Mouse (Mus musculus): Measurements from ENCODE around the gene Rab11b. TPM values are rescaled to one million over a fixed set of nuclear protein-coding genes. Genes with fewer than 3 reads are reported as not detected.

Gene Rab11b
- polyA plus RNA-seq, 1 experiment from 2014 or later = 295 TPM

DNA sequence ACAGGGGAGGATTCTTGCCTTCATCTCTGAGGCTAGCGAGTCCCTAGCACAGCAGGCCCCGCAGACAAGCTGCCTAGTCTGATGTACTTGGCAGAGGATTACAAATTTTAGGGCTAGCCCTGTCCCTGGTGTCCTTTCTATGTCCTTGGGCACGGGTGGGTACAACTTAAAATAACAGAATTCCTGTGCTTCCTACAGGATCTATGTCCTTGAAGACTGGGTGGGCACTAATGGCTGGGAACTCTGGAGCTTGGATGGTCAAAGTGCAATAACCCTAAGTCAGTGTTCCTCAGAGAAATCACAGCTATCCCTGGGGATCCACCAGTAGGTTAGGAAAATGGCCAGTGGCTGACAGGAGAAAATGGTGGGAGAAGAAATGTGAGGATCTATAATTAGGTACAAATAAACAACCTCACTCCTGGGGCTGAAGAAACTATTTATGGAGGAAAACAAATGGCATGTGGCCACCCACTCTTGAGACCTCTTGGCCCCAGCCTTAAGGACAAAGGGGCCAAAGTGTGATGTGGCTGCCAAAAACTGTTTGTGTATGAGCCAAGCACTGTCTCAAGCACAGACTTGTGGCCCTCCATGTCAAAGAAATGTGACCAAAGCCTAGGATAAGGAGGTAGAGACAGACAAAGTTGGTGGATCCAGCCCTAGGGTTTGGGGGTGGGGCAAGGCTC lies 4.1 kb downstream of the Rab11b start:
- Histone ChIP-seq H3K27ac (ENCODE audit: low read depth, low read length) (no peak overlapping the region), H3K4me1 (ENCODE audit: control insufficient read depth, insufficient read depth, low read length) (peaks cover 6% of the 10 kb centered on the region), H3K9ac (ENCODE audit: low read length) (no peak overlapping the region), H3K27me3 (ENCODE audit: control insufficient read depth, insufficient read depth, low read length) (no peaks in the 10 kb centered on the region), H3K9me3 (ENCODE audit: control insufficient read depth, low read length) (no peaks in the 10 kb centered on the region), H3K36me3 (ENCODE audit: control insufficient read depth, insufficient read depth, low read length) (no peaks in the 10 kb centered on the region), H3K4me3 (ENCODE audit: low read depth, low read length) (no peak overlapping the region), H3K4me2 (ENCODE audit: low read depth) (no peak overlapping the region)
- DNase-seq (ENCODE audit: low spot score) (no peak), ATAC-seq (ENCODE audit: insufficient read depth, low FRiP score, low TSS enrichment) (no peak)
- 89% methylated on average over 3 of the region's 3 CpGs for WGBS

DNA sequence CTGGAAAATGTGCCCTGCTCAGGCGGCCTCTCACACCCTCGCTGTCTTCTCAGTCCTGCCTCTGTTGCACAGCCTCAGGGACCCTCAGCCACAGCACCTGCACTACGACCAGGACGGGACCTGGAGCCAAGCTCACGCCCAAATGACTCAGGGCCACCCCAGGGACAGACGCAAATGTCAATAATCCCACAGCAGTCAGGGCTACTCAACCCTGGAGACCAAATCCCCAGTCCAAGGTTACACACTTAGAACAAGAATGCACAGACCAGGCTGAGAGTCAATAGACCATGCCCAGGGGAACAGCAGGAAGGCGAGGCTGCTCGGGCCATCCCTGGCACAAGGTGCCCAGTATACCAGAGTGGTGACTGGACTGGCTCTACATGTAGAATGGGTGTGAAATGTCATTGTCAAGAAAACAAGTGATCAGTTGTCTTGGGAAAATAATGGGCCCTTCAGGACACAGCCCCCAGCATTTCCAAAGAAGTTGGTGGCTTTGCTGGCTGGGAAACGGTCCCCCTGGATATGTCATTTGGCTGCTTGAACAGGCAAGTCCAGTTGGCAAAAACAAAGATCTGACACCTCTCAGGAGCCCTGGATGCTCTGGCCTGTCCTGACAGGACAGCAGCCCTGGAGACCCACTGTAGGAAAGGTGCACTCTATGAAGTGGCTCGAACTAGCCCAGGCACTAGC lies 4.8 kb downstream of the Rab11b start:
- H3K4me1 ChIP-seq (ENCODE audit: control insufficient read depth, insufficient read depth, low read length) = peaks cover 6% of the 10 kb centered on the region
- H3K27ac ChIP-seq (ENCODE audit: low read depth, low read length) = no peak overlapping the region
- H3K9me3 ChIP-seq (ENCODE audit: control insufficient read depth, low read length) = no peaks in the 10 kb centered on the region
- no peak overlapping the region for H3K4me2 ChIP-seq (ENCODE audit: low read depth)
- ATAC-seq (ENCODE audit: insufficient read depth, low FRiP score, low TSS enrichment) = no peak
- 85% methylated on average over 10 of the region's 10 CpGs for WGBS
- H3K36me3 ChIP-seq (ENCODE audit: control insufficient read depth, insufficient read depth, low read length) = no peaks in the 10 kb centered on the region
- H3K4me3 ChIP-seq (ENCODE audit: low read depth, low read length) = no peak overlapping the region
- no peak overlapping the region for H3K9ac ChIP-seq (ENCODE audit: low read length)
- H3K27me3 ChIP-seq (ENCODE audit: control insufficient read depth, insufficient read depth, low read length) = no peaks in the 10 kb centered on the region
- no peak for DNase-seq (ENCODE audit: low spot score)

DNA sequence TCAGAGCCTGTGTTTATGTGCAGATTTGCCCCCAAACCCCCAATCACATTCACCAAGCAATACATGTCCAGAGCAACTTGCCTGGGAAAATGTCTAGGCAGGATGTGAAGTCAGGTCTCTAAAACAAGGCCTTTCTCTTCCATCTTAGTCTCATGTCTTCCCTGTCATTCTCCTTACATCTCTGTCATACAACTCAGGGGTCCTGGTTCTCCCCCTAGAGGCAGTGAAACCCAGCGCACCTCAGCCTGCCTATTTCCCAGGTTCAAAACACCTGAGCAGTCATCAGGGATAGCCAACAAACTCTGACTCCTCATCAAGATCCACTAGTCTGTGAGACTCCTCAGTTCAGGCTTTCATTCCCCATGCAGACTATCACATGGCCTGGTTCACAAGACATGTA lies 5.7 kb downstream of the Rab11b start:
- H3K4me1 ChIP-seq (ENCODE audit: control insufficient read depth, insufficient read depth, low read length) = peaks cover 6% of the 10 kb centered on the region
- no peaks in the 10 kb centered on the region for H3K36me3 ChIP-seq (ENCODE audit: control insufficient read depth, insufficient read depth, low read length)
- no peaks in the 10 kb centered on the region for H3K9me3 ChIP-seq (ENCODE audit: control insufficient read depth, low read length)
- no peaks in the 10 kb centered on the region for H3K27me3 ChIP-seq (ENCODE audit: control insufficient read depth, insufficient read depth, low read length)
- ATAC-seq (ENCODE audit: insufficient read depth, low FRiP score, low TSS enrichment) (no peak), DNase-seq (ENCODE audit: low spot score) (no peak)
- H3K27ac ChIP-seq (ENCODE audit: low read depth, low read length) = no peak overlapping the region
- H3K4me3 ChIP-seq (ENCODE audit: low read depth, low read length) = no peak overlapping the region
- WGBS = 89% methylated on average over 1 of the region's 1 CpGs
- no peak overlapping the region for H3K4me2 ChIP-seq (ENCODE audit: low read depth)
- no peak overlapping the region for H3K9ac ChIP-seq (ENCODE audit: low read length)

DNA sequence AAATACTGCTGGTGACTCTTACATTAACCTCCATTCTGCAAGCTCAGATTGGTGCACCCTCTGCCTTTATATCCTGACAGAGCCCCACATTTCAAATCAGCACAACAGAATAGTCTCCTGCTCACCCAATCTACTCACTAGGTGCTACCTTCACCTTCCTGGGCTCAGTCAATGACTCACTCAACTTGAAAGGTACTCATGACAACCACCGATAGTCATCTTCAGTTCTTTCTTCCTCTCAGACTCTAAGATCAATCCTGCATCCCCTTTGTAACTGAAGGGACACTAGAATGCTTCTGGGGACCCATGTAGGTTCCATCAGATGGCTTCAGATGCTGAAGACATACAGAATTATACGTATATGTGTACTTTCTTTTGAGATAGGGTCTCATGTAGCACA lies 8.0 kb downstream of the Rab11b start:
- H3K27ac ChIP-seq (ENCODE audit: low read depth, low read length) = no peak overlapping the region
- H3K9ac ChIP-seq (ENCODE audit: low read length) = no peak overlapping the region
- H3K27me3 ChIP-seq (ENCODE audit: control insufficient read depth, insufficient read depth, low read length) = no peaks in the 10 kb centered on the region
- no peak overlapping the region for H3K4me3 ChIP-seq (ENCODE audit: low read depth, low read length)
- H3K36me3 ChIP-seq (ENCODE audit: control insufficient read depth, insufficient read depth, low read length) = peaks cover 4% of the 10 kb centered on the region
- DNase-seq (ENCODE audit: low spot score) (no peak), ATAC-seq (ENCODE audit: insufficient read depth, low FRiP score, low TSS enrichment) (no peak)
- no peaks in the 10 kb centered on the region for H3K9me3 ChIP-seq (ENCODE audit: control insufficient read depth, low read length)
- H3K4me2 ChIP-seq (ENCODE audit: low read depth) = no peak overlapping the region
- no peaks in the 10 kb centered on the region for H3K4me1 ChIP-seq (ENCODE audit: control insufficient read depth, insufficient read depth, low read length)
- 97% methylated on average over 2 of the region's 2 CpGs for WGBS

GRCm38 (mm10) chr17:33751181-33751580 lies 9.1 kb downstream of the Rab11b start:
- no peak for ATAC-seq (ENCODE audit: insufficient read depth, low FRiP score, low TSS enrichment)
- Histone ChIP-seq H3K27me3 (ENCODE audit: control insufficient read depth, insufficient read depth, low read length) (no peaks in the 10 kb centered on the region), H3K4me2 (ENCODE audit: low read depth) (no peak overlapping the region), H3K9me3 (ENCODE audit: control insufficient read depth, low read length) (no peaks in the 10 kb centered on the region), H3K9ac (ENCODE audit: low read length) (no peak overlapping the region), H3K4me3 (ENCODE audit: low read depth, low read length) (no peak overlapping the region), H3K27ac (ENCODE audit: low read depth, low read length) (no peak overlapping the region), H3K36me3 (ENCODE audit: control insufficient read depth, insufficient read depth, low read length) (peaks cover 6% of the 10 kb centered on the region), H3K4me1 (ENCODE audit: control insufficient read depth, insufficient read depth, low read length) (no peaks in the 10 kb centered on the region)
- no peak for DNase-seq (ENCODE audit: low spot score)

DNA sequence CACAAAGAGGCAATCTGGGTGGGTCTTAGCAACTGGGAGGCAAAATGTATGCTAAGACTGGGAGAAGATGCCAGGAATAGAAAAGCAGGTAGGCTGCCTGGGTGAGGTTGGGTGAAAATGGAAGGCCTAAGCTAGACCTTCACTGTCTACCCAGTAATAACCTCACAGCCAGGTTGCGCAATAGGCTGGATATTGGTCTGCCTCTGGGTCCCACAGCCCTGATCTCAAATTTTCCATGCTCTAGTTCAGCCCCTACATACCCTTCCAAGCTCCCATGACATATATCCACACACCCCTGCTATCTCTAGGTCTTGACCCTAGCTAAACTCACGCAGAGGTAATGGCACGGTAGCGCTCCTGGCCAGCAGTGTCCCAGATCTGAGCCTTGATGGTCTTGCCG lies 10.9 kb downstream of the Rab11b start:
- no peak overlapping the region for H3K4me3 ChIP-seq (ENCODE audit: low read depth, low read length)
- ATAC-seq (ENCODE audit: insufficient read depth, low FRiP score, low TSS enrichment) = no peak
- no peak overlapping the region; the same call in 1 of the 2 replicates for H3K9ac ChIP-seq (ENCODE audit: low read length)
- no peak overlapping the region for H3K4me2 ChIP-seq (ENCODE audit: low read depth)
- peaks cover 12% of the 10 kb centered on the region for H3K36me3 ChIP-seq (ENCODE audit: control insufficient read depth, insufficient read depth, low read length)
- 93% methylated on average over 5 of the region's 5 CpGs for WGBS
- no peaks in the 10 kb centered on the region for H3K4me1 ChIP-seq (ENCODE audit: control insufficient read depth, insufficient read depth, low read length)
- H3K27ac ChIP-seq (ENCODE audit: low read depth, low read length) = no peak overlapping the region
- DNase-seq (ENCODE audit: low spot score) = no peak
- no peaks in the 10 kb centered on the region for H3K27me3 ChIP-seq (ENCODE audit: control insufficient read depth, insufficient read depth, low read length)
- H3K9me3 ChIP-seq (ENCODE audit: control insufficient read depth, low read length) = no peaks in the 10 kb centered on the region

GRCm38 (mm10) chr17:33746011-33746410 lies 14.3 kb downstream of the Rab11b start:
- Histone ChIP-seq H3K9me3 (ENCODE audit: control insufficient read depth, low read length) (no peaks in the 10 kb centered on the region), H3K27ac (ENCODE audit: low read depth, low read length) (no peak overlapping the region), H3K4me1 (ENCODE audit: control insufficient read depth, insufficient read depth, low read length) (no peaks in the 10 kb centered on the region), H3K4me3 (ENCODE audit: low read depth, low read length) (no peak overlapping the region), H3K36me3 (ENCODE audit: control insufficient read depth, insufficient read depth, low read length) (peaks cover 12% of the 10 kb centered on the region), H3K4me2 (ENCODE audit: low read depth) (no peak overlapping the region), H3K27me3 (ENCODE audit: control insufficient read depth, insufficient read depth, low read length) (no peaks in the 10 kb centered on the region), H3K9ac (ENCODE audit: low read length) (no peak overlapping the region)
- DNase-seq (ENCODE audit: low spot score) (no peak), ATAC-seq (ENCODE audit: insufficient read depth, low FRiP score, low TSS enrichment) (no peak)
- 84% methylated on average over 2 of the region's 2 CpGs for WGBS

DNA sequence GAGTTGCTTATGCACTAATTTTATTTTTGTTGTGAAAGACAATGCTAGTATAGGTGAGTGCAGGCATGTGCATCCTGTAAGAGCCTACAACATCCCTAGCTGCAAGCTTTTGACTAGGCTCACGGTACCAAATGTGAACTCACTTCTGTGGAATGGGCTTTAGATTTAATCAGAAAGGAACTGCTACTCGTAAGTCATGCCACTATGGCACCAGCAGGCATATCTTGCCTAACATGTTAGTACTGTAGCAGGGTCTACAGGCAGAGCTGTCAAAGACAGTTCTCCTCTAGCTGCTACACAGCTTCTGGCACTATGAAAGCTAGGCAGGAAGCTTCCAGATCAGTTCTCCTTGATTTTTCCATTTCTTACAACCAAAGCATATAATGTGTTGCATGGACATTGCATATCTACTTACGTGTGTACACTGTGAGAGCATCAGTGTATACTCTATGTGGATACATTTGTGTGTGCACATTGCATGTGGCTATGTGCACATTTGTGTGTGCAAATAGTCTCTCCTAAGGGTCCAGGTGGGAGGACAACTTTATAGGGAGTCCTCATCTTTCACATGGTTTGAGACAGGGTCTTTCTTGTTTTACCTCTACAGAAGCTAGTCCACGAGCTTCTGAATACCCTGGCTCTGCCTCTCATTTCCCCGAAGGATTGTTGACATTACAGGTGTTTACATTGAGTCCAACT lies 15.5 kb downstream of the Rab11b start:
- WGBS = 87% methylated on average over 5 of the region's 5 CpGs
- no peaks in the 10 kb centered on the region for H3K4me1 ChIP-seq (ENCODE audit: control insufficient read depth, insufficient read depth, low read length)
- no peaks in the 10 kb centered on the region for H3K27me3 ChIP-seq (ENCODE audit: control insufficient read depth, insufficient read depth, low read length)
- peaks cover 12% of the 10 kb centered on the region for H3K36me3 ChIP-seq (ENCODE audit: control insufficient read depth, insufficient read depth, low read length)
- ATAC-seq (ENCODE audit: insufficient read depth, low FRiP score, low TSS enrichment) (no peak), DNase-seq (ENCODE audit: low spot score) (no peak)
- H3K9ac ChIP-seq (ENCODE audit: low read length) = no peak overlapping the region
- H3K4me2 ChIP-seq (ENCODE audit: low read depth) = no peak overlapping the region
- H3K9me3 ChIP-seq (ENCODE audit: control insufficient read depth, low read length) = no peaks in the 10 kb centered on the region
- no peak overlapping the region for H3K4me3 ChIP-seq (ENCODE audit: low read depth, low read length)
- no peak overlapping the region for H3K27ac ChIP-seq (ENCODE audit: low read depth, low read length)

- H3K4me3 ChIP-seq (ENCODE audit: low read depth, low read length) = no peak overlapping the region
- no peaks in the 10 kb centered on the region for H3K4me1 ChIP-seq (ENCODE audit: control insufficient read depth, insufficient read depth, low read length)
- H3K9me3 ChIP-seq (ENCODE audit: control insufficient read depth, low read length) = no peaks in the 10 kb centered on the region
- peaks cover 8% of the 10 kb centered on the region; the same call in 1 of the 2 replicates for H3K36me3 ChIP-seq (ENCODE audit: control insufficient read depth, insufficient read depth, low read length)
- no peak for ATAC-seq (ENCODE audit: insufficient read depth, low FRiP score, low TSS enrichment)
- H3K27ac ChIP-seq (ENCODE audit: low read depth, low read length) = no peak overlapping the region
- no peaks in the 10 kb centered on the region for H3K27me3 ChIP-seq (ENCODE audit: control insufficient read depth, insufficient read depth, low read length)
- DNase-seq (ENCODE audit: low spot score) = no peak
- H3K9ac ChIP-seq (ENCODE audit: low read length) = no peak overlapping the region
- WGBS = 88% methylated on average over 1 of the region's 1 CpGs
- no peak overlapping the region for H3K4me2 ChIP-seq (ENCODE audit: low read depth)
Observed at GRCm38 (mm10) chr17:33742420-33742819, 17.9 kb downstream of the Rab11b start.
